Mouse (Mus musculus) embryonic facial prominence, embryonic 10.5 days (tissue): ENCODE results near the gene Zfp280c. TPM values are rescaled to one million over a fixed set of nuclear protein-coding genes. Genes with fewer than 3 reads are reported as not detected.

ENCODE experiments used
- DNase-seq: peaks from one replicate; pipeline ENCODE4 v3.0.0-alpha.2; 2017; ENCODE audit warnings: low spot score
- H3K27ac ChIP-seq: fragments of 300-500 bp; sonication (generic); replicated peaks from 2 replicates; pipeline ENCODE4 v1.5.1; 2016; ENCODE audit warnings: mild to moderate bottlenecking
- H3K27me3 ChIP-seq: fragments of 300-500 bp; sonication (generic); replicated peaks from 2 replicates; pipeline ENCODE4 v1.6.1; 2016; ENCODE audit warnings: low read depth, mild to moderate bottlenecking; ENCODE audit not compliant: poor library complexity, severe bottlenecking
- H3K36me3 ChIP-seq: fragments of 300-500 bp; sonication (generic); replicated peaks from 2 replicates; pipeline ENCODE4 v1.6.1; 2016; ENCODE audit warnings: mild to moderate bottlenecking, moderate library complexity
- H3K4me1 ChIP-seq: fragments of 300-500 bp; sonication (generic); 2 replicates; pipeline ENCODE4 v1.6.1; 2016
- H3K4me3 ChIP-seq: fragments of 300-500 bp; sonication (generic); 2 replicates; pipeline ENCODE4 v1.5.1; 2016; ENCODE audit warnings: mild to moderate bottlenecking, moderate library complexity
- H3K9me3 ChIP-seq: fragments of 300-500 bp; sonication (generic); 2 replicates; pipeline ENCODE4 v1.6.1; 2016; ENCODE audit warnings: mild to moderate bottlenecking
- WGBS: fragments of 180-500 bp; shearing (Covaris S2); methylation state at CpG from one replicate; pipeline ENCODE4 v1.1.7; 2016; 5-methylcytosine and 5-hydroxymethylcytosine counted together
- polyA plus RNA-seq: library from polyadenylated mRNA; unstranded; fragments of >200 nt; fragmentation: Nextera tagmentation; extraction: Ambion mirVana; gene quantifications from 2 replicates; pipeline ENCODE4 v1.2.1, GENCODE M21; 2016

The Zfp280c gene
- polyA plus RNA-seq: 19.1 and 20.8 TPM in 2 replicates

GRCm38 (mm10) chrX:48594099-48594760, at the start of gene Zfp280c:
Zfp280c (minus strand) TSS chrX:48594504.
- Histone ChIP-seq H3K4me3 (peak within 1 kb of the TSS; percentile 72), H3K27me3 (no peaks in the 10 kb centered on the region), H3K36me3 (peaks cover 26% of the 10 kb centered on the region), H3K27ac (peak within 1 kb of the TSS; percentile 91), H3K4me1 (peaks cover 8% of the 10 kb centered on the region; the same call in 1 of the 2 replicates), H3K9me3 (peaks cover 2% of the 10 kb centered on the region; the same call in 1 of the 2 replicates)
- DNase-seq: peak; percentile 82
- WGBS: 18% methylated on average over 45 of the region's 45 CpGs

- no peaks in the 10 kb centered on the region for H3K4me1 ChIP-seq
These were observed 42.7 kb upstream of the Zfp280c start for GRCm38 (mm10) chrX:48637032-48637431.

GRCm38 (mm10) chrX:48624054-48624420, 29.7 kb upstream of the Zfp280c start:
- DNase-seq: no peak
- H3K4me3 ChIP-seq: peak overlapping the region; percentile 68
- no peaks in the 10 kb centered on the region for H3K27me3 ChIP-seq
- H3K36me3 ChIP-seq: peaks cover 4% of the 10 kb centered on the region; the same call in 1 of the 2 replicates
- peak overlapping the region; percentile 85; the same call in 1 of the 2 replicates for H3K27ac ChIP-seq
- 29% methylated on average over 9 of the region's 9 CpGs for WGBS
- H3K4me1 ChIP-seq: no peaks in the 10 kb centered on the region
- no peaks in the 10 kb centered on the region for H3K9me3 ChIP-seq

More at GRCm38 (mm10) chrX:48637032-48637431, 42.7 kb upstream of the Zfp280c start:
- H3K27ac ChIP-seq: no peak overlapping the region
- peaks cover 14% of the 10 kb centered on the region; the same call in 1 of the 2 replicates for H3K36me3 ChIP-seq
- no peak overlapping the region for H3K4me3 ChIP-seq
- DNase-seq: no peak
- 65% methylated on average over 2 of the region's 2 CpGs for WGBS
- H3K27me3 ChIP-seq: no peaks in the 10 kb centered on the region
- H3K9me3 ChIP-seq: no peaks in the 10 kb centered on the region

GRCm38 (mm10) chrX:48623379-48624053, 29.2 kb upstream of the Zfp280c start, which contains the start of gene Slc25a14:
Slc25a14 (plus strand) TSS chrX:48623413.
- Histone ChIP-seq H3K4me1 (no peaks in the 10 kb centered on the region), H3K9me3 (no peaks in the 10 kb centered on the region), H3K27ac (peak within 1 kb of the TSS; percentile 85), H3K27me3 (no peaks in the 10 kb centered on the region), H3K36me3 (0 out of 2 replicates have a peak, but pooled peaks cover 2% of the 10 kb centered on the region), H3K4me3 (peak within 1 kb of the TSS; percentile 68)
- WGBS: 10% methylated on average over 38 of the region's 38 CpGs
- DNase-seq: peak; percentile 82

- 29% methylated on average over 4 of the region's 4 CpGs for WGBS
- Histone ChIP-seq H3K4me1 (no peaks in the 10 kb centered on the region), H3K27me3 (no peaks in the 10 kb centered on the region), H3K27ac (peak overlapping the region; percentile 85), H3K36me3 (no peaks in the 10 kb centered on the region), H3K9me3 (no peaks in the 10 kb centered on the region), H3K4me3 (peak overlapping the region; percentile 68)
- DNase-seq: no peak
These were observed 28.7 kb upstream of the Zfp280c start for GRCm38 (mm10) chrX:48623049-48623378.

GRCm38 (mm10) chrX:48604872-48605271, 10.6 kb upstream of the Zfp280c start:
- no peak for DNase-seq
- Histone ChIP-seq H3K27me3 (no peaks in the 10 kb centered on the region), H3K9me3 (no peaks in the 10 kb centered on the region), H3K4me3 (no peak overlapping the region), H3K27ac (no peak overlapping the region), H3K4me1 (no peaks in the 10 kb centered on the region), H3K36me3 (no peaks in the 10 kb centered on the region)
- 53% methylated on average over 2 of the region's 2 CpGs for WGBS

GRCm38 (mm10) chrX:48596906-48597305, 2.6 kb upstream of the Zfp280c start:
- Histone ChIP-seq H3K27ac (no peak overlapping the region), H3K27me3 (no peaks in the 10 kb centered on the region), H3K36me3 (0 out of 2 replicates have a peak, but pooled peaks cover 2% of the 10 kb centered on the region), H3K9me3 (peaks cover 2% of the 10 kb centered on the region; the same call in 1 of the 2 replicates), H3K4me1 (peaks cover 8% of the 10 kb centered on the region; the same call in 1 of the 2 replicates), H3K4me3 (no peak overlapping the region)
- DNase-seq: no peak
- WGBS: 86% methylated on average over 5 of the region's 5 CpGs

- DNase-seq: no peak
- H3K9me3 ChIP-seq: peaks cover 2% of the 10 kb centered on the region; the same call in 1 of the 2 replicates
- H3K4me3 ChIP-seq: no peak overlapping the region
- H3K27me3 ChIP-seq: no peaks in the 10 kb centered on the region
- H3K36me3 ChIP-seq: peaks cover 10% of the 10 kb centered on the region
- 80% methylated on average over 9 of the region's 9 CpGs for WGBS
- H3K27ac ChIP-seq: no peak overlapping the region
- H3K4me1 ChIP-seq: peaks cover 8% of the 10 kb centered on the region; the same call in 1 of the 2 replicates
These were observed 1.7 kb upstream of the Zfp280c start for GRCm38 (mm10) chrX:48596053-48596452.

GRCm38 (mm10) chrX:48593721-48594098, 594 bp downstream of the Zfp280c start:
- peak overlapping the region; percentile 72 for H3K4me3 ChIP-seq
- peaks cover 31% of the 10 kb centered on the region for H3K36me3 ChIP-seq
- H3K9me3 ChIP-seq: peaks cover 2% of the 10 kb centered on the region; the same call in 1 of the 2 replicates
- H3K27me3 ChIP-seq: no peaks in the 10 kb centered on the region
- peak overlapping the region; percentile 91 for H3K27ac ChIP-seq
- WGBS: 19% methylated on average over 12 of the region's 15 CpGs
- H3K4me1 ChIP-seq: peaks cover 8% of the 10 kb centered on the region; the same call in 1 of the 2 replicates
- no peak for DNase-seq

- DNase-seq: no peak
- H3K9me3 ChIP-seq: no peaks in the 10 kb centered on the region
- peaks cover 80% of the 10 kb centered on the region for H3K36me3 ChIP-seq
- no peak overlapping the region for H3K4me3 ChIP-seq
- no peaks in the 10 kb centered on the region for H3K4me1 ChIP-seq
- no peak overlapping the region for H3K27ac ChIP-seq
- H3K27me3 ChIP-seq: no peaks in the 10 kb centered on the region
These were observed 11.0 kb downstream of the Zfp280c start for GRCm38 (mm10) chrX:48583332-48583731.

GRCm38 (mm10) chrX:48532175-48532574, 62.1 kb downstream of the Zfp280c start:
- no peaks in the 10 kb centered on the region for H3K4me1 ChIP-seq
- WGBS: 41% methylated on average over 3 of the region's 3 CpGs
- H3K27ac ChIP-seq: no peak overlapping the region
- no peaks in the 10 kb centered on the region for H3K27me3 ChIP-seq
- H3K4me3 ChIP-seq: no peak overlapping the region
- H3K9me3 ChIP-seq: no peaks in the 10 kb centered on the region
- DNase-seq: peak; percentile 73
- no peaks in the 10 kb centered on the region for H3K36me3 ChIP-seq

GRCm38 (mm10) chrX:48526435-48526834, 67.9 kb downstream of the Zfp280c start:
- Histone ChIP-seq H3K4me1 (no peaks in the 10 kb centered on the region), H3K27me3 (no peaks in the 10 kb centered on the region; the same call in 1 of the 2 replicates), H3K4me3 (no peak overlapping the region), H3K36me3 (no peaks in the 10 kb centered on the region), H3K27ac (no peak overlapping the region), H3K9me3 (no peaks in the 10 kb centered on the region)
- WGBS: 51% methylated on average over 3 of the region's 3 CpGs
- DNase-seq: no peak

- no peaks in the 10 kb centered on the region for H3K9me3 ChIP-seq
- no peak overlapping the region for H3K27ac ChIP-seq
- no peaks in the 10 kb centered on the region; the same call in 1 of the 2 replicates for H3K27me3 ChIP-seq
- no peak for DNase-seq
- H3K4me3 ChIP-seq: no peak overlapping the region
- WGBS: 63% methylated on average over 8 of the region's 8 CpGs
- H3K4me1 ChIP-seq: no peaks in the 10 kb centered on the region
- H3K36me3 ChIP-seq: no peaks in the 10 kb centered on the region
These were observed 68.4 kb downstream of the Zfp280c start for GRCm38 (mm10) chrX:48525866-48526265.
